ENCODE assay signal across 8 mouse cellular contexts in the genomic region with DNA sequence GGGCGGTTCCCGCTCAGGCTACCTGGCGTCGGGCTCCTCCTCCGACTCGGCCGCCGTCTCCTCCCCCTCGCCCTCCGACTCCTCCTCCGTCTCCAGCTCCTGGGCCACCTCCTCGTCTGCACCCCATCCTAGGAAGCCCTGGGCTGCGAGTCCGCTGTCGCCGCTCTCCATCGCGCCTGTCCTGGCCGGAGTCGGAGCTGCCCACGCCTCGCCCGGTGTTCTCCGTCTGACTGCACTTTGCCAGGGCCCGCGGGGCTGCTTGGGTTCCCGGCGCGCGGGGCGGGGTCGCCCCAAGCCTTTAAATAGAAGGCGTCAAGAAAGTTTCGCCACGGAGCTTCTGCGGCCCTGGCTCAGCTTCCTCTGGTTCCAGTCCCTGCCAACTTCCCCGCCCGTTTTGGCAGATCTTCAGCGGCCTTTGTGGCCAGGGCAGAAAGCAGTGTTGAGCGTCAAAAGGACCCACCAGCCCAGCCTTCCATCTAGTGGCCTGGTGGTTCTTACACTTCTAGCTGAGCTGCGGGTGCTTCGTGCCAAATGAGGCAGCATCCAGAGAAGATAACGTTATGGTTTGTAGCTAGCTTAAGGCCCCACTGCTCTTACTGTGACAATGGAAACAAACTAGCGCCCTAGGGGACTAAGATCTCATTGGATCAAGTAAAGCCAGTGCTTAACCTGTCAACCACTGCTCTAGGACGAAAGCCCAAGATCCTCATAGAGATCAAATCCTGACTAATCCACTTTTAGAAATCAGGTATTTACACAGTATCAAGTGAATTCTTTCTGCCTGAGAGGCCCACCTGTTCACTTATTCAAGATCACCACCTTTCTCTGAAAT. TPM values are rescaled to one million over a fixed set of nuclear protein-coding genes. Genes with fewer than 3 reads are reported as not detected.
DNase-seq lines count a peak whose midpoint lies in the region; ATAC-seq lines count a peak whose summit lies in the region.

TSS of gene Cmya5 (minus strand) at position 389 of the 832 bp plus-strand sequence.

- intact Hi-C loops in left cerebral cortex, postnatal 4 days (cut with DNase I): loop anchor here (10.0 kb wide), 1 partner anchor 390 kb away; no protein-coding TSS in a partner anchor

- peak; percentile 61 to 81 for DNase-seq in adrenal gland, postnatal 4 days (ENCODE audit: low spot score in 2 of 2)
- peak; percentile 94 to 97 for DNase-seq in heart, adult 18-20 months
- DNase-seq in kidney, adult 18-20 months: peak; percentile 93
- peak; percentile 95 for DNase-seq in left cerebral cortex, postnatal 4 days
- peak; percentile 94 for DNase-seq in midbrain, embryonic 11.5 days (ENCODE audit: low spot score, missing footprints)
- DNase-seq in right cerebral cortex, postnatal 4 days: peak; percentile 78
- no peak for DNase-seq in MN1 (ENCODE audit: low spot score)

- H3K27ac ChIP-seq in embryonic facial prominence, embryonic 15.5 days (replicated peaks): peak within 1 kb of the TSS; percentile 85
- no peak within 1 kb of the TSS for H3K27ac ChIP-seq in midbrain, embryonic 11.5 days (ENCODE audit: low read depth, low read length)

- peak within 1 kb of the TSS; percentile 57 for H3K4me3 ChIP-seq in embryonic facial prominence, embryonic 15.5 days (replicated peaks)
- peak within 1 kb of the TSS; percentile 37 for H3K4me3 ChIP-seq in midbrain, embryonic 11.5 days (ENCODE audit: low read depth, low read length)

- ATAC-seq in embryonic facial prominence, embryonic 15.5 days (ENCODE audit: insufficient number of reproducible peaks, low FRiP score, low TSS enrichment, low read depth): peak; percentile 91
- ATAC-seq in midbrain, embryonic 11.5 days (ENCODE audit: low FRiP score): peak; percentile 89

- H3K4me1 ChIP-seq in embryonic facial prominence, embryonic 15.5 days: peaks cover 20% of the 10 kb centered on the region
- H3K4me1 ChIP-seq in midbrain, embryonic 11.5 days (ENCODE audit: control insufficient read depth, insufficient read depth, low read length): peaks cover 9% of the 10 kb centered on the region

- H3K36me3 ChIP-seq in embryonic facial prominence, embryonic 15.5 days: peaks cover 5% of the 10 kb centered on the region; the same call in 1 of the 2 replicates
- no peaks in the 10 kb centered on the region; the same call in 1 of the 2 replicates for H3K36me3 ChIP-seq in midbrain, embryonic 11.5 days (ENCODE audit: control insufficient read depth, insufficient read depth, low read length)

- H3K9ac ChIP-seq in embryonic facial prominence, embryonic 15.5 days: peak within 1 kb of the TSS; percentile 48
- H3K9ac ChIP-seq in midbrain, embryonic 11.5 days (ENCODE audit: low read length): peak within 1 kb of the TSS; percentile 68

- no peaks in the 10 kb centered on the region for H3K27me3 ChIP-seq in embryonic facial prominence, embryonic 15.5 days
- H3K27me3 ChIP-seq in midbrain, embryonic 11.5 days (ENCODE audit: control insufficient read depth, insufficient read depth, low read length): no peaks in the 10 kb centered on the region

- H3K4me2 ChIP-seq in embryonic facial prominence, embryonic 15.5 days (replicated peaks): peak within 1 kb of the TSS; percentile 94
- H3K4me2 ChIP-seq in midbrain, embryonic 11.5 days: peak within 1 kb of the TSS; percentile 82

- H3K9me3 ChIP-seq in embryonic facial prominence, embryonic 15.5 days (replicated peaks): no peaks in the 10 kb centered on the region
- no peaks in the 10 kb centered on the region for H3K9me3 ChIP-seq in midbrain, embryonic 11.5 days (ENCODE audit: control insufficient read depth, low read length)

- 1% methylated on average over 45 of the region's 45 CpGs for WGBS in embryonic facial prominence, embryonic 15.5 days
- under 1% methylated on average over 45 of the region's 45 CpGs for WGBS in midbrain, embryonic 11.5 days

RNA-seq across cellular contexts. Expression of gene Cmya5, which starts in this region (rescaled TPM):
- total RNA-seq in adrenal gland, postnatal 4 days (2021): 1 to 10 TPM; 3.7 to 7.3 TPM
- polyA plus RNA-seq in embryonic facial prominence, embryonic 15.5 days (2015; fragmentation: Nextera tagmentation; extraction: Ambion mirVana): 0.61 and 0.68 TPM in 2 replicates
- 100 to 1,000 TPM; 336 to 366 TPM for total RNA-seq in heart, adult 18-20 months (2021)
- under 1 TPM; 0.81 to 0.88 TPM for total RNA-seq in left cerebral cortex, postnatal 4 days (2021)
- 0.04 TPM in 1 of 2 replicates, not detected in the other for polyA plus RNA-seq in midbrain, embryonic 11.5 days (2014; fragmentation: Nextera tagmentation; extraction: Ambion mirVana)

Comparison
In these comparisons a context has a peak if more than half of its experiments do, and no peak if none do; other contexts are left out.
1. RNA of gene Cmya5 (total RNA-seq): 336 to 366 TPM in heart, adult 18-20 months; 3.7 to 7.3 TPM in adrenal gland, postnatal 4 days and 0.81 to 0.88 TPM in left cerebral cortex, postnatal 4 days; every median in the first group is over 10 times any median in the second.
2. Peak in ATAC-seq, H3K4me3 ChIP-seq, H3K27ac ChIP-seq, H3K9ac ChIP-seq and H3K4me2 ChIP-seq in embryonic facial prominence, embryonic 15.5 days; RNA of the gene not detected or under 1 TPM.
3. Peak in DNase-seq in left cerebral cortex, postnatal 4 days; RNA of the gene not detected or under 1 TPM.
4. Peak in DNase-seq, ATAC-seq, H3K4me3 ChIP-seq, H3K9ac ChIP-seq and H3K4me2 ChIP-seq in midbrain, embryonic 11.5 days; RNA of the gene not detected or under 1 TPM.